Mouse (Mus musculus): Measurements from ENCODE around the gene Bcan.

- TF ChIP-seq CTCF (IDR thresholded peaks at IDR 0.05; ENCODE audit: borderline replicate concordance, control insufficient read depth, extremely low read depth, insufficient read depth, low read length, poor library complexity) (no peak), POLR2A (IDR thresholded peaks at IDR 0.05; ENCODE audit: control insufficient read depth, extremely low read depth, insufficient read depth, low read length, poor library complexity) (no peak)
Measured at GRCm38 (mm10) chr3:87996401-87996800, 3.6 kb downstream of the Bcan start.

Measured in thymus, adult 2 months (tissue).